Mouse (Mus musculus) heart, postnatal 0 days (tissue): ENCODE measurements around the gene Actb. TPM values are rescaled to one million over a fixed set of nuclear protein-coding genes. Genes with fewer than 3 reads are reported as not detected.
A peak's percentile ranks its signal among the peaks of the same experiment; 100 is the strongest.

Experiments
- ATAC-seq: fragments of 200-750 bp; cut with Nextera tagmentation; 2 replicates; pipeline ENCODE4 v1.8.0; 2017; ENCODE audit warnings: low read depth, moderate number of reproducible peaks, moderate library complexity; ENCODE audit not compliant: insufficient read depth
- DNase-seq: peaks from one replicate; pipeline ENCODE4 v3.0.0-alpha.2; 2016; ENCODE audit warnings: low spot score
- H3K27ac ChIP-seq: fragments of 300-500 bp; sonication (generic); 2 replicates; pipeline ENCODE4 v1.5.1; 2014; ENCODE audit warnings: low read depth, mild to moderate bottlenecking
- H3K27me3 ChIP-seq: fragments of 300-500 bp; sonication (generic); 2 replicates; pipeline ENCODE4 v1.6.1; 2014; ENCODE audit warnings: low read length, mixed read lengths; ENCODE audit not compliant: control insufficient read depth, insufficient read depth
- H3K36me3 ChIP-seq: fragments of 300-500 bp; sonication (generic); replicated peaks from 2 replicates; pipeline ENCODE4 v1.6.1; 2014; ENCODE audit warnings: low read length, mixed read lengths; ENCODE audit not compliant: control insufficient read depth, insufficient read depth
- H3K4me1 ChIP-seq: fragments of 300-500 bp; sonication (generic); 2 replicates; pipeline ENCODE4 v1.6.1; 2014; ENCODE audit warnings: antibody characterized with exemption; ENCODE audit not compliant: control insufficient read depth, insufficient read depth
- H3K4me2 ChIP-seq: fragments of 300-500 bp; sonication (generic); 2 replicates; pipeline ENCODE4 v1.6.1; 2014; ENCODE audit warnings: low read depth, mild to moderate bottlenecking, low read length, moderate library complexity
- H3K4me3 ChIP-seq: fragments of 300-500 bp; sonication (generic); 2 replicates; pipeline ENCODE4 v1.5.1; 2014; ENCODE audit warnings: low read depth, low read length
- H3K9ac ChIP-seq: fragments of 300-500 bp; sonication (generic); replicated peaks from 2 replicates; pipeline ENCODE4 v1.6.1; 2014; ENCODE audit warnings: low read depth, low read length, mixed read lengths
- H3K9me3 ChIP-seq: fragments of 300-500 bp; sonication (generic); replicated peaks from 2 replicates; pipeline ENCODE4 v1.6.1; 2016; ENCODE audit warnings: low read length; ENCODE audit not compliant: control insufficient read depth
- CTCF ChIP-seq: IDR thresholded peaks from 2 replicates; pipeline ENCODE4 v1.5.1; 2016; ENCODE audit warnings: antibody characterized with exemption, control low read depth, low read depth
- EP300 ChIP-seq: IDR thresholded peaks from 2 replicates; pipeline ENCODE4 v1.6.1; 2016; ENCODE audit warnings: antibody characterized with exemption, low read depth
- WGBS: fragments of 180-500 bp; shearing (Covaris S2); extraction: QIAGEN DNeasy Blood & Tissue Kit; methylation state at CpG from one replicate; pipeline ENCODE4 v1.1.7; 2014; 5-methylcytosine and 5-hydroxymethylcytosine counted together
- polyA plus RNA-seq: library from polyadenylated mRNA; unstranded; fragments of >200 nt; fragmentation: Nextera tagmentation; extraction: Ambion mirVana; gene quantifications from 2 replicates; pipeline ENCODE4 v1.2.1, GENCODE M21; 2015
- total RNA-seq: library from RNA; depleted of rRNA; stranded (reverse); fragments of >200 nt; gene quantifications from 2 replicates; pipeline ENCODE4 v1.2.3, GENCODE M21; 2014; ENCODE audit warnings: low replicate concordance

Gene Actb
- total and polyA plus RNA-seq, 2 experiments from 2014 or later, result 2,574 to 4,473 TPM

DNA sequence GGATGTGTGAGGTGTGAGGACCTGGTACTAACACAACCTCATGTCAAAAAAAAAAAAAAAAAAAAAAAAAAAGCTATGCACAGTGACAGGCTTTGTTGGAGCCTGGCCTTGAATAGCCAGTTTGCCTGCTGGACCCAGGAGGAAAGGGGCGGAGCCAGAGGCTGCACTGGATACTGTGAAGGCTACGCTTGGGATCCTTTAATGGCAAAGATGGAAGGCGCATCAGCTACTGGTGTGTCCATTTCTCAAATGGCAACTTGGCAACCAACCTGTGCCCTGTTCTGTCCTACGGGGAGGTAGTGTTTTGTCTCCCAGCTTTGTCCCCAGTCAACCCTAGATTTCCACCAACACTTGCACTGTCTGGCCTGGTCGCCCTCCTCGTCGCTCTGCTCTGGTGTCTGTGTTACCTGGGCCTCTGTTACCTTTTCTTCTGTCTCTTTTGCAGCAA is 5.2 kb downstream of the Actb start:
- ATAC-seq, result no peak
- H3K36me3 ChIP-seq, result peaks cover 64% of the 10 kb centered on the region

DNA sequence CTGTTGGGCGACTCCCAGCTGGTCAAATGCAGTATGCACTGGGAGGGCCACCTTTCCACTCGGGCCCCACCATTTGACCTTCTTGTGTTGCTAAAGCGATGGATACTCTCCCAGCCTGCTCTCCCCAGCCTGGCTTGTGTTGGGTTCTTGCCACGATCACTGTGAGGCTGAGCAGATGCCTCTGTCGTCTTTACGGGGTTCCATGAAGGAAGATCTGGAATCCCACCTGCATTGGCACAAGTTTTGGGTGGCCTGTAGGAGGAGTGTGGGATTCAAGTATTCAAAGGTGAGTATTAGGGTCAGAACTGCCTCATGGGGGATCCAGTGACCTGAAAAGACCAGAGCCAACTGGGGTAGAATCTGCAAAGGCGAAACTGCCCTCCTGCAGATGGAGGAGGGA is 5.9 kb downstream of the Actb start:
- Histone ChIP-seq H3K9me3 (no peaks in the 10 kb centered on the region), H3K27ac (no peak overlapping the region), H3K4me1 (0 out of 2 replicates have a peak, but pooled peaks cover 11% of the 10 kb centered on the region), H3K4me2 (no peak overlapping the region), H3K4me3 (no peak overlapping the region), H3K27me3 (no peaks in the 10 kb centered on the region), H3K36me3 (peaks cover 64% of the 10 kb centered on the region), H3K9ac (no peak overlapping the region)
- WGBS, result 56% methylated on average over 7 of the region's 7 CpGs
- ATAC-seq (no peak), DNase-seq (no peak)
- TF ChIP-seq CTCF (no peak), EP300 (no peak)

More for the DNA sequence above, 5.2 kb downstream of the Actb start:
- WGBS, result 53% methylated on average over 7 of the region's 7 CpGs
- no peak for DNase-seq
- Histone ChIP-seq H3K4me2 (no peak overlapping the region), H3K27me3 (no peaks in the 10 kb centered on the region), H3K4me1 (0 out of 2 replicates have a peak, but pooled peaks cover 5% of the 10 kb centered on the region), H3K4me3 (no peak overlapping the region), H3K27ac (peak overlapping the region; percentile 56; the same call in 1 of the 2 replicates), H3K9me3 (no peaks in the 10 kb centered on the region), H3K9ac (no peak overlapping the region)
- no peak for TF ChIP-seq CTCF
- no peak for TF ChIP-seq EP300

DNA sequence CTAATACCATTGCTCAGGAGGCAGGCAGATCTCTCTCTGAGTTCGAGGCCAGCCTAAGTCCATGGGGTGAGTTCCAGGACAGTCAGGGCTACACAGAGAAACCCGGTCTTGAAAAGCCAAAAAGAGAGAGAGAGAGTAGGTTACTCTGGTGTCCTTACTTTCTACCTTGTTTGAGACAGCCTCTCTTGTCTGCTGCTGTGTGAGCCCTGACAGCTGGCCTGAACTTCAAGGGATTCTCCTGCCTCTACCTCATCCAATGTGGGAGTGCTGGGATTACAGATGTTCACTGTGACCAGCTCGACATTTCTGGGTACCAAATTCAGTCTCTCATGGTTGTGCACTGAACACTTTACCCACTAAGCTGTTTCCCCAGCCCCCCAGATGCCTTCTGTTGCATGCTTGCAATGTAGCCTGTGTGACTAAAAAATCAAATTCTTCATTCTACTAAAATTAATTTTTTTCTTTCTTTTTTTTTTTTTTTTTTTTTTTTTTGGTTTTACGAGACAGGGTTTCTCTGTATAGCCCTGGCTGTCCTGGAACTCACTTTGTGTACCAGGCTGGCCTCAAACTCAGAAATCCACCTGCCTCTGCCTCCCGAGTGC is 6.5 kb downstream of the Actb start:
- no peak overlapping the region for H3K4me2 ChIP-seq
- H3K27me3 ChIP-seq, result no peaks in the 10 kb centered on the region
- DNase-seq, result no peak
- 0 out of 2 replicates have a peak, but pooled peaks cover 11% of the 10 kb centered on the region for H3K4me1 ChIP-seq
- ATAC-seq, result no peak
- WGBS, result 73% methylated on average over 4 of the region's 5 CpGs
- TF ChIP-seq CTCF (no peak), EP300 (no peak)
- H3K36me3 ChIP-seq, result peaks cover 59% of the 10 kb centered on the region
- H3K27ac ChIP-seq, result no peak overlapping the region
- no peak overlapping the region for H3K9ac ChIP-seq
- no peaks in the 10 kb centered on the region for H3K9me3 ChIP-seq
- no peak overlapping the region for H3K4me3 ChIP-seq

DNA sequence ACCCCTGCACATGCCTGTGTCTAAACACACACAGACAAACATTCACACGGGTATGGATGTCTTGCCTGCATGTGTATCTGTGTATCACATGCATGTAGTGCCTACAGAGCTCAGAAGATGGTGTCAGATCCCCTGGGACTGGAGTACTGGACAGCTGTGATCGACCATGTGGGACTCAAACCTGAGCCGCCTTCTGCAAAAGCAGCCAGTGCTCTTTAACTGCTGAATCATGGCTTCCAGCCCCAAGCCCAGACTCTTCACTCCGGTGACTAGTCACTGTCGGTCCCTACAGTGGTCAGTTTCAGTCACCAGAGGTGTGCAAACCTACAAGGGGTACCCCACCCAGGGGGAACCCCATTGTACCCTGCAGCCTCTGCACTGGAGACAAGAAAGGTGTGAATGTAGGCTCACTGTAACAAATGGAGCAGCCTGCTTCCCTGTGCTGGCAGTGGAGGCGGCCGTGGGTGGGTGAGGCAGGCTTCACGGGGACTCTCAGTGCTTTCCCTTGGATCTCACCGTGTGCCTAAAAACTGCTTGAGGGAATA is 7.4 kb downstream of the Actb start:
- H3K4me1 ChIP-seq, result peaks cover 18% of the 10 kb centered on the region; the same call in 1 of the 2 replicates
- H3K36me3 ChIP-seq, result peaks cover 50% of the 10 kb centered on the region
- DNase-seq (no peak), ATAC-seq (no peak)
- no peak overlapping the region for H3K27ac ChIP-seq
- no peak for TF ChIP-seq EP300
- no peak overlapping the region for H3K4me3 ChIP-seq
- no peak overlapping the region for H3K4me2 ChIP-seq
- H3K27me3 ChIP-seq, result no peaks in the 10 kb centered on the region
- H3K9me3 ChIP-seq, result no peaks in the 10 kb centered on the region
- no peak overlapping the region for H3K9ac ChIP-seq
- 70% methylated on average over 9 of the region's 9 CpGs for WGBS

DNA sequence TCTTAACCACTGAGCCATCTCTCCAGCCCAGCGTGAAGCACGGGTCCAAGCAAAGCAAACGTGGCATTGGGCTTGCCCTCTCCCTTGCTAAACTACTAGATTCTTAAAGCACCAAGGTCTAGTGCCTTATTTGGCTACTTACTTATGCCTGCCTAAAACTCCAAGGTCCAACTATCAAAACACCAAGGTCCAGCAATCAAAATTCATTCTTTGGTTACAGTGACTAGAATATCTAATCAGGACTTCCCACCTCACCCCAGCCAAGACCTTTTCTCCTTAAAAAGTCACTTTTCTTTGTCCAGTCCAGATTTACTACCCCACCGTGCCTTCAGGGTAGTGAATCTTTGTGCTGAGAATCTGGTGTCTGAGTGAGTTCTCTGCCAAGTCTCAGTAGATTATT is 8.2 kb downstream of the Actb start:
- DNase-seq (no peak), ATAC-seq (no peak)
- no peak for TF ChIP-seq EP300
- 78% methylated on average over 4 of the region's 4 CpGs for WGBS
- H3K9me3 ChIP-seq, result no peaks in the 10 kb centered on the region
- H3K36me3 ChIP-seq, result peaks cover 44% of the 10 kb centered on the region
- H3K4me1 ChIP-seq, result peaks cover 20% of the 10 kb centered on the region; the same call in 1 of the 2 replicates
- H3K9ac ChIP-seq, result no peak overlapping the region
- no peaks in the 10 kb centered on the region for H3K27me3 ChIP-seq
- no peak overlapping the region for H3K27ac ChIP-seq
- H3K4me3 ChIP-seq, result no peak overlapping the region
- no peak overlapping the region for H3K4me2 ChIP-seq
